Mouse (Mus musculus) embryonic stem cell, embryonic (primary cell): Measurements from ENCODE around the gene B3gat3.

Experiments used
- CTCF ChIA-PET, 4 experiments: fragments of 300-600 bp in 2 of 4; fragments of 350-600 bp in 2 of 4; sonication (Branson Sonifier 250); formaldehyde crosslinking; loops; one replicate each; lab custom pipeline; 2022; ENCODE audit warnings: inconsistent platforms in 2 of 4; lab: Charles Lee
- POLR2A ChIA-PET, 4 experiments: fragments of 300-600 bp in 2 of 4; fragments of 350-600 bp in 2 of 4; sonication (Branson Sonifier 250); formaldehyde crosslinking; loops; one replicate each; lab custom pipeline; 2022; ENCODE audit warnings: antibody characterized with exemption in 4 of 4, inconsistent platforms in 1 of 4; lab: Charles Lee

Gene B3gat3

DNA sequence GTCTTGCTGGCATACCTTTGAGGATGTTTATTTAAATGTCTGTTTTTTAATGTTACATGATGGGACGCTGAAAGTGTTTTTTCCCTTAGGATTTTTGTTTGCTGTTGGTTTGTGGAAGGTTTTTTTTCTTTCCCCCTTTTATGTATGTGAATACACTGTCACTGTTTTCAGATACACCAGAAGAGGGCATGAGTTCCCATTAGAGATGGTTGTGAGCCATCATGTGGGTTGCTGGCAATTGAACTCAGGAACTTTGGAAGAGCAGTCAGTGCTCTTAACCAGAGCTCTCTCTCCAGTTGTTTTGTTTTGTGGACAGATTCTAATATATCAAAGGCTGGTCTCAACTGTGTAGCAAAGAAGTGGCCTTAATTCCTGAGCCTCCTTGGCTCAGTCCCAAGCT, 54.5 kb downstream of the B3gat3 start:
- CTCF ChIA-PET, result interaction anchor here in 2 of 4 experiments (0.9 to 3.4 kb wide), 4 partner anchors 14 to 135 kb away, joined by 3 to 12 read pairs (median 7); partner anchors contain the start of gene Ahnak (in 1 of the 2)
- POLR2A ChIA-PET, result interaction anchor here (0.6 to 23.4 kb wide), 36 partner anchors 4 to 252 kb away, joined by 3 to 604 read pairs (median 6); partner anchors contain the start of genes Ahnak (in 3 of the 4), Eef1g (in 3 of the 4), Tut1 (in 3 of the 4) and 1810009A15Rik (in 2 of the 4)

- ChIA-PET CTCF (interaction anchor here (0.7 to 9.2 kb wide), 8 partner anchors 13 to 134 kb away, joined by 3 to 57 read pairs (median 5); partner anchors contain the start of gene Ahnak (in 1 of the 4)), POLR2A (interaction anchor here (0.5 to 23.4 kb wide), 37 partner anchors 5 to 1622 kb away, joined by 3 to 604 read pairs (median 6); partner anchors contain the start of genes 1810009A15Rik (in 3 of the 4), Ahnak (in 3 of the 4), Eef1g (in 3 of the 4) and Gm49416 (in 3 of the 4))
Observed at GRCm38 (mm10) chr19:8975491-8975890, 55.3 kb downstream of the B3gat3 start.

DNA sequence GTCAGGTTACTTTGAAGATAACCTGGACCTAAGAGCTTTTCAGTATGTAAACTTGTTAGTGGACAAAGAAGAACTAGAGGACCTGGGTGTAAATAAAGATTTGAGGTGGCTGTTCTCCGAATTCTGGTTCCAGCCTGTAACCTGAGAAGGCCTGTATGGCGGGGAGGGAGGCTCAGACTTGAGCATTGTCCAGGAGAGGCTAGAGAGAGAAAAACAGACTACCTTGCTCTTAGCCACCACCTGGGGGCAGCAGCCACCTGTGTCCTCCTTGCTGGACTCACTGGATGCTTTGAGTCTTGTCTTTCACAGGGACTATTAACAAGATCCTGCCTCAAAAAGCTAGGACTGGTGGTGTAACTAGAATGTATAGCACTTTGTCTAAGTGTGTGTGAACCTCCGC, 56.4 kb downstream of the B3gat3 start:
- POLR2A ChIA-PET, result interaction anchor here (0.6 to 23.4 kb wide), 59 partner anchors 4 to 1623 kb away, joined by 3 to 604 read pairs (median 5); partner anchors contain the start of genes Ahnak (in 4 of the 4), Eef1g (in 4 of the 4), 1810009A15Rik (in 2 of the 4) and B3gat3 (in 2 of the 4)

More for the DNA sequence above, 56.4 kb downstream of the B3gat3 start:
- CTCF ChIA-PET, result interaction anchor here (0.6 to 9.2 kb wide), 18 partner anchors 10 to 909 kb away, joined by 3 to 57 read pairs (median 4); partner anchors contain the start of gene Eef1g (in 1 of the 4)
